Mouse (Mus musculus) erythroblast, embryonic 14.5 days (primary cell): Measurements from ENCODE around the gene Gtpbp3. TPM values are rescaled to one million over a fixed set of nuclear protein-coding genes. Genes with fewer than 3 reads are reported as not detected.

ENCODE experiments used
- H3K27me3 ChIP-seq: 2 replicates; pipeline ENCODE4 v1.6.1; 2012; ENCODE audit warnings: inconsistent platforms; ENCODE audit not compliant: control insufficient read depth
- H3K36me3 ChIP-seq: 2 replicates; pipeline ENCODE4 v1.6.1; 2012; ENCODE audit warnings: mild to moderate bottlenecking, inconsistent platforms; ENCODE audit not compliant: control insufficient read depth
- H3K4me1 ChIP-seq: 2 replicates; pipeline ENCODE4 v1.6.1; 2012; ENCODE audit warnings: inconsistent platforms; ENCODE audit not compliant: control insufficient read depth
- H3K4me3 ChIP-seq: replicated peaks from 2 replicates; pipeline ENCODE3; 2012; ENCODE audit warnings: moderate library complexity, mild to moderate bottlenecking, inconsistent platforms
- H3K9me3 ChIP-seq: 2 replicates; pipeline ENCODE4 v1.6.1; 2012; ENCODE audit warnings: low read length, inconsistent platforms, mixed read lengths; ENCODE audit not compliant: control insufficient read depth
- GATA1 ChIP-seq: IDR thresholded peaks from 2 replicates; pipeline ENCODE4 v1.6.1; 2012; ENCODE audit warnings: low read length, inconsistent platforms, mixed read lengths
- TAL1 ChIP-seq: IDR thresholded peaks from 3 replicates; pipeline ENCODE4 v1.6.1; 2012; ENCODE audit warnings: low read length, inconsistent platforms, mixed read lengths
- polyA plus RNA-seq: library from polyadenylated mRNA; stranded (reverse); fragments of >175 nt; gene quantifications from 2 replicates; pipeline ENCODE4 v1.2.3, GENCODE M21; 2012

Gtpbp3 gene
- polyA plus RNA-seq, 1 experiment, result 1.4 TPM

- TF ChIP-seq GATA1 (no peak), TAL1 (no peak)
- no peaks in the 10 kb centered on the region for H3K27me3 ChIP-seq
Measured at GRCm38 (mm10) chr8:71460716-71461115, 27.2 kb upstream of the Gtpbp3 start.

DNA sequence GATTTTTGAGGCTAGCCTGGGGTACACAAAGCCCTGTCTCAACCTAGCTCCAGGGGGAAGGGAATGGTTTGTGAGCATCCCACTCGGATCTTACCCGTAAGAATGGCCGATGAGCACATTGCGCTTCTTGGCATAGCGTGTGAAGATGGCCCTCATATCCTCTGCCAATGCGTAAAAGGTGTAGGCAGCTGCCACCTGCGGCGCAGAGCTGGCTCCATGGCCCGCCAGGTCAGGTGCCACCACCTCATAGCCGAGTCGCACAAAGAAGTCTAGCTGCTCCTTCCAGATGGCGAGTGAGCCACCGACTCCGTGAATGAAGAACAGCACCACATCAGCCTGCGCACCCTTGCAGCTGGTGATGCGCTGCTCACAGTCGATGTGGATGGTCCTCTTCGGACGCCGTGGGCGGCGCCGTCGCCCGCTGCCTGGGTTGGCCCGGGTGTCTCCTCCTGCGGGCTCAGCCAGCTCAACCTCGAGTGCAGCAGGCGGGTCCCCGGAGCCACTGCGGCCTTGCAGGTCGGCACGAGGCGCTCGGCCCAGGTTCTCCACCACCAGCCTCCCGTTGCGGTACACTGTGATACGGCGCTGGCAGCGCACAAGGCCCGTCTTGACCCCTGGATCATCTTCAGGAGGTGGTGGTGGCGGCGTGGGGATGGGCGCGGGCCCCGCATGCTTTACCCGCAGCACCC, 26.6 kb upstream of the Gtpbp3 start:
- Histone ChIP-seq H3K4me3 (no peak overlapping the region), H3K27me3 (no peaks in the 10 kb centered on the region), H3K36me3 (peaks cover 27% of the 10 kb centered on the region), H3K4me1 (peaks cover 61% of the 10 kb centered on the region), H3K9me3 (peaks cover 8% of the 10 kb centered on the region)
- TF ChIP-seq GATA1, result no peak
- TF ChIP-seq TAL1, result no peak

More at GRCm38 (mm10) chr8:71460716-71461115, 27.2 kb upstream of the Gtpbp3 start:
- Histone ChIP-seq H3K4me1 (peaks cover 55% of the 10 kb centered on the region), H3K36me3 (peaks cover 21% of the 10 kb centered on the region), H3K9me3 (peaks cover 8% of the 10 kb centered on the region), H3K4me3 (no peak overlapping the region)

GRCm38 (mm10) chr8:71462191-71462590, 25.7 kb upstream of the Gtpbp3 start:
- peak overlapping the region; percentile 81 for H3K4me3 ChIP-seq
- H3K36me3 ChIP-seq, result peaks cover 34% of the 10 kb centered on the region
- no peaks in the 10 kb centered on the region for H3K27me3 ChIP-seq
- H3K4me1 ChIP-seq, result peaks cover 55% of the 10 kb centered on the region
- TF ChIP-seq TAL1, result no peak
- TF ChIP-seq GATA1, result no peak
- peaks cover 8% of the 10 kb centered on the region for H3K9me3 ChIP-seq

GRCm38 (mm10) chr8:71462786-71463185, 25.1 kb upstream of the Gtpbp3 start:
- peaks cover 8% of the 10 kb centered on the region for H3K9me3 ChIP-seq
- H3K4me1 ChIP-seq, result peaks cover 51% of the 10 kb centered on the region
- H3K4me3 ChIP-seq, result peak overlapping the region; percentile 81
- no peaks in the 10 kb centered on the region for H3K27me3 ChIP-seq
- TF ChIP-seq TAL1, result no peak
- TF ChIP-seq GATA1, result no peak
- peaks cover 37% of the 10 kb centered on the region for H3K36me3 ChIP-seq

GRCm38 (mm10) chr8:71463188-71464033, 24.5 kb upstream of the Gtpbp3 start, which contains the start of gene Abhd8:
TSS of gene Abhd8 (minus strand) at chr8:71463655.
- TF ChIP-seq GATA1, result peak; percentile 60
- no peak for TF ChIP-seq TAL1
- no peaks in the 10 kb centered on the region for H3K27me3 ChIP-seq
- peak within 1 kb of the TSS; percentile 81 for H3K4me3 ChIP-seq
- peaks cover 8% of the 10 kb centered on the region for H3K9me3 ChIP-seq
- H3K4me1 ChIP-seq, result peaks cover 53% of the 10 kb centered on the region
- H3K36me3 ChIP-seq, result peaks cover 33% of the 10 kb centered on the region

GRCm38 (mm10) chr8:71464513-71465500, 23.1 kb upstream of the Gtpbp3 start, which contains the start of gene Mrpl34:
TSS of gene Mrpl34 (plus strand) at chr8:71464959.
- no peaks in the 10 kb centered on the region for H3K27me3 ChIP-seq
- peaks cover 8% of the 10 kb centered on the region for H3K9me3 ChIP-seq
- TF ChIP-seq TAL1, result no peak
- TF ChIP-seq GATA1, result no peak
- H3K4me3 ChIP-seq, result peak within 1 kb of the TSS; percentile 81
- peaks cover 33% of the 10 kb centered on the region for H3K36me3 ChIP-seq
- H3K4me1 ChIP-seq, result peaks cover 62% of the 10 kb centered on the region

- Histone ChIP-seq H3K4me3 (peak overlapping the region; percentile 81), H3K9me3 (peaks cover 8% of the 10 kb centered on the region), H3K4me1 (peaks cover 70% of the 10 kb centered on the region), H3K27me3 (no peaks in the 10 kb centered on the region), H3K36me3 (peaks cover 34% of the 10 kb centered on the region)
- no peak for TF ChIP-seq TAL1
- no peak for TF ChIP-seq GATA1
Measured at GRCm38 (mm10) chr8:71465733-71466132, 22.2 kb upstream of the Gtpbp3 start.

GRCm38 (mm10) chr8:71466198-71466597, 21.7 kb upstream of the Gtpbp3 start:
- H3K36me3 ChIP-seq, result peaks cover 34% of the 10 kb centered on the region
- TF ChIP-seq GATA1, result no peak
- TF ChIP-seq TAL1, result no peak
- no peaks in the 10 kb centered on the region for H3K27me3 ChIP-seq
- H3K9me3 ChIP-seq, result peaks cover 6% of the 10 kb centered on the region
- H3K4me1 ChIP-seq, result peaks cover 73% of the 10 kb centered on the region
- peak overlapping the region; percentile 81 for H3K4me3 ChIP-seq
